Mouse (Mus musculus): ENCODE data around the gene Sox18. TPM values are rescaled to one million over a fixed set of nuclear protein-coding genes. Genes with fewer than 3 reads are reported as not detected.

The Sox18 gene
- polyA plus RNA-seq, 1 experiment from 2014 or later, result 15.9 TPM

- no peak for ATAC-seq (replicated peaks; ENCODE audit: insufficient number of reproducible peaks, low FRiP score, low TSS enrichment, low read depth)
- Histone ChIP-seq H3K36me3 (replicated peaks; ENCODE audit: control insufficient read depth, insufficient read depth, low read depth, low read length) (peaks cover 9% of the 10 kb centered on the region), H3K9me3 (replicated peaks; ENCODE audit: control insufficient read depth, low read length) (no peaks in the 10 kb centered on the region), H3K4me3 (ENCODE audit: low read depth, low read length) (no peak overlapping the region), H3K4me2 (ENCODE audit: low read depth, low read length) (no peak overlapping the region), H3K9ac (replicated peaks; ENCODE audit: low read length) (no peak overlapping the region), H3K27me3 (ENCODE audit: control insufficient read depth, insufficient read depth, low read length) (no peaks in the 10 kb centered on the region), H3K4me1 (ENCODE audit: control insufficient read depth, insufficient read depth, low read length) (no peaks in the 10 kb centered on the region), H3K27ac (replicated peaks; ENCODE audit: low read depth, low read length) (no peak overlapping the region)
- DNase-seq (ENCODE audit: low spot score), result no peak
- 85% methylated on average over 3 of the region's 3 CpGs for WGBS
Measured at GRCm38 (mm10) chr2:181635865-181636264, 35.6 kb downstream of the Sox18 start.

GRCm38 (mm10) chr2:181632624-181633023 is 38.8 kb downstream of the Sox18 start:
- ATAC-seq (replicated peaks; ENCODE audit: insufficient number of reproducible peaks, low FRiP score, low TSS enrichment, low read depth) (no peak), DNase-seq (ENCODE audit: low spot score) (no peak)
- Histone ChIP-seq H3K27ac (replicated peaks; ENCODE audit: low read depth, low read length) (no peak overlapping the region), H3K4me3 (ENCODE audit: low read depth, low read length) (no peak overlapping the region), H3K4me2 (ENCODE audit: low read depth, low read length) (no peak overlapping the region), H3K9me3 (replicated peaks; ENCODE audit: control insufficient read depth, low read length) (no peaks in the 10 kb centered on the region), H3K4me1 (ENCODE audit: control insufficient read depth, insufficient read depth, low read length) (no peaks in the 10 kb centered on the region), H3K36me3 (replicated peaks; ENCODE audit: control insufficient read depth, insufficient read depth, low read depth, low read length) (peaks cover 6% of the 10 kb centered on the region), H3K27me3 (ENCODE audit: control insufficient read depth, insufficient read depth, low read length) (no peaks in the 10 kb centered on the region), H3K9ac (replicated peaks; ENCODE audit: low read length) (no peak overlapping the region)
- WGBS, result 93% methylated on average over 6 of the region's 6 CpGs

- Histone ChIP-seq H3K27ac (replicated peaks; ENCODE audit: low read depth, low read length) (no peak overlapping the region), H3K36me3 (replicated peaks; ENCODE audit: control insufficient read depth, insufficient read depth, low read depth, low read length) (no peaks in the 10 kb centered on the region; the same call in none of the 2 replicates), H3K9ac (replicated peaks; ENCODE audit: low read length) (no peak overlapping the region), H3K4me3 (ENCODE audit: low read depth, low read length) (no peak overlapping the region), H3K4me1 (ENCODE audit: control insufficient read depth, insufficient read depth, low read length) (no peaks in the 10 kb centered on the region), H3K4me2 (ENCODE audit: low read depth, low read length) (no peak overlapping the region), H3K9me3 (replicated peaks; ENCODE audit: control insufficient read depth, low read length) (no peaks in the 10 kb centered on the region), H3K27me3 (ENCODE audit: control insufficient read depth, insufficient read depth, low read length) (no peaks in the 10 kb centered on the region)
- no peak for ATAC-seq (replicated peaks; ENCODE audit: insufficient number of reproducible peaks, low FRiP score, low TSS enrichment, low read depth)
- no peak for DNase-seq (ENCODE audit: low spot score)
Measured at GRCm38 (mm10) chr2:181628471-181628870, 43.0 kb downstream of the Sox18 start.

GRCm38 (mm10) chr2:181623401-181623800 is 48.0 kb downstream of the Sox18 start:
- Histone ChIP-seq H3K4me2 (ENCODE audit: low read depth, low read length) (no peak overlapping the region), H3K27me3 (ENCODE audit: control insufficient read depth, insufficient read depth, low read length) (no peaks in the 10 kb centered on the region), H3K4me3 (ENCODE audit: low read depth, low read length) (no peak overlapping the region), H3K4me1 (ENCODE audit: control insufficient read depth, insufficient read depth, low read length) (no peaks in the 10 kb centered on the region), H3K36me3 (replicated peaks; ENCODE audit: control insufficient read depth, insufficient read depth, low read depth, low read length) (peaks cover 7% of the 10 kb centered on the region; the same call in 1 of the 2 replicates), H3K9ac (replicated peaks; ENCODE audit: low read length) (no peak overlapping the region), H3K27ac (replicated peaks; ENCODE audit: low read depth, low read length) (no peak overlapping the region), H3K9me3 (replicated peaks; ENCODE audit: control insufficient read depth, low read length) (no peaks in the 10 kb centered on the region)
- ATAC-seq (replicated peaks; ENCODE audit: insufficient number of reproducible peaks, low FRiP score, low TSS enrichment, low read depth) (no peak), DNase-seq (ENCODE audit: low spot score) (peak; percentile 28)

Other genes starting within 250 kb of the Sox18 start
- gene Zbtb46, start 212.2 kb downstream of the Sox18 start, polyA plus RNA-seq (2014; fragmentation: Nextera tagmentation; extraction: Ambion mirVana), result 7.4 and 9.0 TPM in 2 replicates
- 0.11 and 0.15 TPM in 2 replicates for gene Abhd16b, start 178.4 kb downstream of the Sox18 start, polyA plus RNA-seq (2014; fragmentation: Nextera tagmentation; extraction: Ambion mirVana)
- 166 and 169 TPM in 2 replicates for gene Tpd52l2, start 174.5 kb downstream of the Sox18 start, polyA plus RNA-seq (2014; fragmentation: Nextera tagmentation; extraction: Ambion mirVana)
- gene Dnajc5, start 151.2 kb downstream of the Sox18 start, polyA plus RNA-seq (2014; fragmentation: Nextera tagmentation; extraction: Ambion mirVana), result 77.0 and 79.1 TPM in 2 replicates
- gene Uckl1, start 86.7 kb downstream of the Sox18 start, polyA plus RNA-seq (2014; fragmentation: Nextera tagmentation; extraction: Ambion mirVana), result 33.5 and 38.6 TPM in 2 replicates
- gene Prpf6, start 79.8 kb downstream of the Sox18 start, polyA plus RNA-seq (2014; fragmentation: Nextera tagmentation; extraction: Ambion mirVana), result 79.0 and 80.3 TPM in 2 replicates
- 24.4 and 31.3 TPM in 2 replicates for gene Zfp512b, start 78.8 kb downstream of the Sox18 start, polyA plus RNA-seq (2014; fragmentation: Nextera tagmentation; extraction: Ambion mirVana)
- gene Samd10, start 72.4 kb downstream of the Sox18 start, polyA plus RNA-seq (2014; fragmentation: Nextera tagmentation; extraction: Ambion mirVana), result 22.7 and 30.3 TPM in 2 replicates
- 0.29 and 0.39 TPM in 2 replicates for gene Gm29797, start 14.6 kb downstream of the Sox18 start, polyA plus RNA-seq (2014; fragmentation: Nextera tagmentation; extraction: Ambion mirVana)
- gene Tcea2, start 8.7 kb upstream of the Sox18 start, polyA plus RNA-seq (2014; fragmentation: Nextera tagmentation; extraction: Ambion mirVana), result 21.8 and 22.5 TPM in 2 replicates
- gene Rgs19, start 22.3 kb upstream of the Sox18 start, polyA plus RNA-seq (2014; fragmentation: Nextera tagmentation; extraction: Ambion mirVana), result 74.3 and 83.0 TPM in 2 replicates
- gene Lkaaear1, start 26.8 kb upstream of the Sox18 start, polyA plus RNA-seq (2014; fragmentation: Nextera tagmentation; extraction: Ambion mirVana), result not detected in 2 replicates
- gene Oprl1, start 43.4 kb upstream of the Sox18 start, polyA plus RNA-seq (2014; fragmentation: Nextera tagmentation; extraction: Ambion mirVana), result 4.6 and 6.1 TPM in 2 replicates
- gene Myt1, start 91.7 kb upstream of the Sox18 start, polyA plus RNA-seq (2014; fragmentation: Nextera tagmentation; extraction: Ambion mirVana), result 5.8 and 6.4 TPM in 2 replicates
- gene Pcmtd2, start 166.2 kb upstream of the Sox18 start, polyA plus RNA-seq (2014; fragmentation: Nextera tagmentation; extraction: Ambion mirVana), result 40.5 and 46.1 TPM in 2 replicates
- 100 and 101 TPM in 2 replicates for gene Polr3k, start 192.7 kb upstream of the Sox18 start, polyA plus RNA-seq (2014; fragmentation: Nextera tagmentation; extraction: Ambion mirVana)